Mouse (Mus musculus) gastrocnemius, adult 8-10 months (tissue): ENCODE results near the gene Cryaa. TPM values are rescaled to one million over a fixed set of nuclear protein-coding genes. Genes with fewer than 3 reads are reported as not detected.
A peak's percentile ranks its signal among the peaks of the same experiment; 100 is the strongest.

Experiments
- DNase-seq, 2 experiments: peaks; one replicate each; pipeline ENCODE4 v3.0.0; 2022; ENCODE audit warnings: low spot score in 2 of 2
- total RNA-seq, 4 experiments: library from RNA; stranded (reverse); gene quantifications; 2 replicates each; pipeline ENCODE4 v1.2.4; 2022

Cryaa gene
- total RNA-seq: not detected

DNA sequence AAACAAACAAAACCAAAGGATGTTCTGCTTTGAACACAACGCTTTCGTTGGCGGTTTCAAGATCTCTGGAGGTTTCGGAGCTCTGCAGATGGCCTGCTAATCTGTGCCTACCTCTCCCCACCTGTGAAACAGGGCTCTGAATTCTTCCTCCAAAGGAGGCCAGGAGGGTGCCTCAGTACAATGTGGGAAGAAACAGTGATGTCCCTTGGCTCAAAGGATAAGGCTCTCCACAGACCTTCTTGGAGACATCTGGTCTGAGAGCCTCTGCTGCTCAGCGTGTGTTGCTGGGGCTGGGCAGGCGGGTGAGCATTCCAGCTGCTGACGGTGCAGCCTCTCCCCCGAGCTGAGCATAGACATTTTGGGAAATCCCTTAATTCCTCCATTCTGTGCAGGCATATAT lies at the start of gene Cryaa:
Cryaa (plus strand) TSS at position 301 of the 400 bp plus-strand sequence.
- no peak for DNase-seq

- DNase-seq: no peak
Observed at GRCm38 (mm10) chr17:31627961-31628360, 49.6 kb upstream of the Cryaa start.

DNA sequence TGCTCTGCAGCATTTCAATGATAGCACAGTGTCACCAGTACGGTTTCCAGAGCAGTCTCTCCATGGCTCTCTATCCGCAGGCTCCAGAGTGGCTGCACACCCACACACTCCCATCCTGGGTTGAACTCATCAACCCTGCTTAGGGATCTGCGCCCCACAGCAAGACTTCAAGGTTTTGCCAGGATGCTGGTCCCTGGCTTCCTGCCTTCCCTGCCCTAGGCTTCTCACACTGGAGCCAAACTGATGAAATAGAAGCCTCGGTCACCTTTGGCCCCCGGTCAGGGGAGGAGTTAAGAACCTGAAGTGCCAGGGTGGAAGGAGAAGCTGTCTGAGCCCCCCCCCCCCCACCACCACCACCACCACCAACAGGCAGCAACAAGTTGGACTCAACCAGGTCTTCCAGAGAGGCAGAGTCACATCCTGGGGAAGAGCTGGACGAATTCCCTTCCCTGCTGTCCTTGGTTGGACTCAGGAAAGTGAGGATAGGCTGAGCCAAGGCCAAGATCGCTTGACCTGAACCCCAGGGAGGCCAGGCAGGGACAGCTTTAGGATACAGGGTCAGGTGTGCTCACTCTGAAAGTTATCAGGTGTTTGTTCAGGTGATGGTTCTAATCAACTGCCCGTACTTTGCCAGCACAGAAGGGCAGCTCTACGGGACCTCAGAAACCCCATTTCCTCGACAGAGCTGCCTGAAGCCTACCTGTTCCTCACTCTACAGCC lies 46.4 kb upstream of the Cryaa start:
- DNase-seq: no peak

DNA sequence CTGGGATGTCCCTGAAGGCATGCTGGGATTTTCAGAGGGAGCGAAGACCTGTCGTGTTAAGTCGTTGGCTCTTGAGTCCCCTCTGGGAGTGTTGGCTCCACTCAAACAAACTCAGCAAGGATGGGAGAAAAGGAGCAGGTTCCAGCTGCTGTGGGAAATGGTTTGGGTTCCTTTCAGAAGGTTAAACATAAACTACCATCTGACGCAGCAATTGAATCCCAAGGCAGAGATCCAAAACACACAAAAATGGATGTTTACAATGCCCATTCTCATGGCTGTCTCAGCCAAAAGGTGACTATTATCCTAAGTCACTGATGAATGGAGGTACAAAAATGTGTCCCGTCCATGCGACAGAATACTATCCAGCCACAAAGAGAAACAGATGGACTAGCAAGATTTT lies 44.6 kb upstream of the Cryaa start:
- DNase-seq: no peak

DNA sequence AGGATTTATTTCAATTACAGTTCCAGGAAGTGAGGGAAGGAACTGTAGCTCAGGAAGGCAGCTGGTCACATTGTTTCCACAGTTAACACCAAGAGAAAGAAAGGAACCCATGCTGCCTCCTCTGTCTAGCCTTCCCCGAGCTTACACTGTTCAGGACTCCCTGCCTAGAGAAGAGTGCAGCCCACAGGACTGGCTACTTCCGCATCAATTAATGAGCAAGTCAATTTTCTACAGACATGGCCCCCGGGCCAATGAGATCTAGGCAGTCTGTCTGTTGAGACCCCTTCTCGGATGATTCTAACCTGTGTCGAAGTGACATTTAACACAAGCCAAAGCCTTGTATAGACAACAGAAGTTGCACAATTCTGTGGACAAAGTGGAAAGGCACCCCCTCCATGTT lies 42.7 kb upstream of the Cryaa start:
- DNase-seq: no peak

GRCm38 (mm10) chr17:31635781-31636180 lies 41.8 kb upstream of the Cryaa start:
- DNase-seq: no peak

DNA sequence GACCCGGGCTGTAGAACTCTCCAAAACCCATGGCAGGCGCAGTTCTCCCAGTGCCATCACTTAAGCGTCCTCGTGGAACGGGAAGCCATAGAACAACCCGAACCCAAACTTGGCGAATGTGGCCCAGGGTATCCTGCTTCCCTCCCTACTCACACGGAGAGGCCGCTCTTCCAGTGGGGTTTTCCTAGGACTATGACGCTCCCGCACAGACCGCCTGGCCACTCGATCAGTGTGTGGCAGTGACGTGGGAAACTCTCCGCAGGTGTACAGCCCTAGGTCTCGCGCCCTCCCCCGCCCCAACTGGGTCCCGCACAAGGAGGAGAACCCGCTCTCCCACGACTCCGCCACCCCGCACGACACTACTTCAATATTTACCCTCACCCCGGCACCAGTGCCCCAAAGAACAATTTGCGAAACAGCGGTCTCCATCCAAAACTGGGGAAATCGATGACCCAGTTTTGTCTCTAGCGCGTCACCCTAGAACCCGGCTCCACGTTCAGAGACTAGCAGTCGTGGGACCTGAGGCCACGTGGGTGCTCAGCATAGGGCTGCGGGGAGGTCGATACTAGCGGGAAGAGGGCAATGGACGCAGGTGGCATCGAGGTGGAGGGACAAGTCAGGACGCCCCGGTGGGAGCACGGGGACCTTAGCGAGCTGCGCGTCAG lies 41.2 kb upstream of the Cryaa start:
- DNase-seq: no peak

DNA sequence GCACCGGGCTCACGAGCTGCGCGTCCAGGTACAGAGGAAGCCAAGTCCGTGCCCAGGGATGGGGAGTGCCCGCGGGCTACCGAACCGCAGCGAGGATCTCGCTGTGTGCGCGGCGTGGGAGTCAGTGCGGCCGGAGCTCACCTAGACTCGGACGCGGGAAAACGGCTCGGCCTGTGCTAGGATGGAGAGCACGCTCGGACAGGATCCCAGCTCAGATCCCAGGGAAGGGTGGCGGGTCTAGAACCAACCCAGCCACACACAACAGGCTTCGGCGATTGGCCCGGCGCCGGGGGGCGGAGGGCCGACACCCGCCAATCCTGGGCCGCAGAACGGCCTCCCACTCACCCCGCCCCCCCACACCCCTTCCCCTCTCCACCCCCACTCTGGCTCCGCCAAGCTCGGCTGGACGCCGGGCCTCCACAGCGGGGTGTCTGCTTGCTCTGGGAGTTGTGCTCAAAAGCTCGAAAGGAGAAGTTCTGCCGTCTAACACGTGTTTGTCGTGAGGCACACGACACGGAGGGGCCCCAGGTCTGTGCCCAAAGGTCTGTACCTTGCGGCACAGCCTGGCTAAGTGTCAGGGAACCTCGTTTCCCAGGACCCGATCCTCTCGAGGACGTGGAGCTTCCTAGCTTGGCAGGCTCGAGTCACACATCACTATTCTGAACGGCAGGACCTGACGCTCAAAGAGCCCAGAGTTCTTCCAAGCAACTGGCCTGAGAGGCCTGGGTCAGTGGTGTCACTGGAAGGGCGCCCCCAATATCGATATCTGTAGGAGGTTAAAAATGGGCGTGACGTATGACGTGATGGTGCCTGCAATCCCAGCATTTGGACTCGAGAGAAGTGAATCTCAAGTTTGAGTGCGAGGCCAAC lies 40.4 kb upstream of the Cryaa start, which contains the start of gene Cbs:
Cbs (minus strand) TSS at position 297 of the 870 bp plus-strand sequence.
- DNase-seq: peak; percentile 50 to 67

- DNase-seq: no peak
Observed at GRCm38 (mm10) chr17:31637866-31638570, 39.6 kb upstream of the Cryaa start.

- DNase-seq: no peak
Observed at GRCm38 (mm10) chr17:31639651-31640050, 38.0 kb upstream of the Cryaa start.

DNA sequence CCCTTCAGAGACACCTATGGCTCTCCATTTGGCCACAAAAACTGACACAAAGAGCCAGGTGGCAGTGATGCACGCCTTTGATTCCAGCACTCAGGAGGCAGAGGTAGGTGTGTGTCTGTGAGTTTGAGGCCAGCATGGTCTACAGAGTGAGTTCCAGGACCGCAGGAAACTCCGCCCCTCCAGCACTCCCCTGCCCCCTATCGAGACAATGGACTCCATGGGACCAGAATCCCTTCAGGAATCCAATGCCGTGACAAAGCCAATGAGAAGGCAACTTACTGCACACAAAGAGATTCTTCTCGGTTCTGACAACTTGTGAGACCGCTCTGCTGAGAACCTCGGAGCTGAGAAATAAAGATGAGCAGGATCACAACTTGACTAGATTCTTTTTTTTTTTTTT lies 35.3 kb upstream of the Cryaa start:
- no peak for DNase-seq

DNA sequence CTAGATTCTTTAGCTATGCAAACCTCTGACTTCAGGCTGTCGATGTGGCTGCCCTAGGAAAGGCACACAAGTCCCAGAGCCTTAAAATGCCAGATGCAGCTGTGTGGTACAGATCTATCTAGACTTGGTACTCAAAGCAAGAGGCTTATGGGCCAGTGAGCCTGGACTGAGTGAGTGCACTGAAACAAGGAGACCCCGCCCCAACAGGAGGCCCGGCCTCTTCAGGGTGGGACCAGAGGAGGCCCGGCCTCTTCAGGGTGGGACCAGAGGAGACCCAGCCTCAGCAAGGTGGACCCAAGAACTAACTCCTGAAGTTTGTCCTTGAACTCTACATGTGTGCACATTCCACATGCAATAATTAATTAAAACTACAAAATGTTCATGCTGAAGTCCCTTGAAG lies 34.7 kb upstream of the Cryaa start:
- no peak for DNase-seq

DNA sequence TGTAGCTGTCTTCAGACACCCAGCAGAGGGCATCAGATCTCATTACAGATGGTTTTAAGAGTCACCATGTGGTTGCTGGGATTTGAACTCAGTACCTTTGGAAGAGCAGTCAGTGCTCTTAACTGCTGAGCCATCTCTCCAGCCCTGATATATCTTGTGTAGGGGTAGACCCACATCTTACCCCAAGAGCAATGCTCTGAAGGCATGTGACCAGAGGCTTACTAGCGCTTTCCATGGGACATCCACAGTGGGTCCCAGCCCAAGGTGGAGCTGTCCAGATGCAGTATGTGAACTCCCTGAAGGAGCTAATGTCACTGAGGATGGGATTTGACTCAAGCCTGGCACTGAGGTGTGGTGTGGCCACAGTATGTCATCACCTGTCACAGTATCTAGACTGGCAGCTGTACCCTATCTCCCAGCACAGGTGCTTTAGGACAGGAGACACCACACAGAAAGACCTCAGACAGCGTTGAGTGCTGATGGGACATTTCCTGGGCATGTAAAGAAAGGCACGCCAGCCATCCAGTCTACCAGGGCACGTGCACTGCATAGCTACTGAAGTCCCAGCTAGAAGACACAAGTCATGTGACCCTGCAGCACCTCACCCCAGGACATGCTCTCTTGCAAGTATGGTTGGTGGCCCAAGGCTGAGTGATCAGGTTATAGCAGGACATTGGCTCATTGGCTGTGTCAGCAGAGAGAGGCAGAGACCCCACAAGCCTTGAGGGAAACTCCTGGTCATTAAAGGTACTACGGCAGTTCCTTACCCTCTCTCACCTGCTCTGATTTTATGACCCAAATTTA lies 31.2 kb upstream of the Cryaa start:
- no peak for DNase-seq

DNA sequence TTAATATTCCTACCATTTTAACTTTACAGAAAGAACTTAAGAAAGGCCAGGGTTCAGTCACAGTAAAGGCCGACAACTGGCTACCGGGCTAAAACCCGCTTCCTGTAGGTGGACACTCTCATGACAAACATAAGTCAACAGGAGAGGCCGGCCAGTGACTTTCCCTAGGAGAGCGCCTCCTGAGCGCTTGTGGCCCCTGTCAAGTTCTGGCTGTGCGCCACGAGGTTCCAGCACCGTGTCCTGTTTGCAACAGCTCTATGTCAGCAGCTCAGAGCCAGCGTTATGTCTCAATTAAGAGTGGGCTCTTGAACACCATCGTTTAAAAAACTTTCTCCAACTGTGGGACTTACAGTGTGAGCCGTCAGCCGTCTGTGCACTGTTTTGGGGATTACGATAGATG lies 25.5 kb upstream of the Cryaa start:
- DNase-seq: no peak

DNA sequence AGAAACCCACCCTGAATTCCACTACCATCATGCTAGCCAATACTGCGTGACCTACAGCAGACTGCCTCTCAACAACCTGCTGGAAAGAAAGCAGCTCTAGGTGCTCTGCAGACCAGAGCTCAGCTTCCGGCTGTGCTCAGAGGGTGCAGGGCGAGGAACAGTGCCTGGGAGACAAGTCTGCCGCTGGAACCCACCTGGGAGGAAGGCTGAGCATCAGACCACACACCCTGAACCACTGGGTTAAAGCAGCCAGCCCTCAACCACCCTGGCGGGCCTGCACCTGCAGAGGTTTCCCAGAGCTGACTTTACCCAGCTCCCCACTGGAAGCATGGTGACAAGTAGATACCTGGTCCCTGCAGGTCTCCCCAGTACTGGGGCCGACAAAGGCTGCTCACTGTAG lies 24.3 kb upstream of the Cryaa start:
- DNase-seq: no peak

- no peak for DNase-seq
Observed at GRCm38 (mm10) chr17:31655366-31655765, 22.2 kb upstream of the Cryaa start.

DNA sequence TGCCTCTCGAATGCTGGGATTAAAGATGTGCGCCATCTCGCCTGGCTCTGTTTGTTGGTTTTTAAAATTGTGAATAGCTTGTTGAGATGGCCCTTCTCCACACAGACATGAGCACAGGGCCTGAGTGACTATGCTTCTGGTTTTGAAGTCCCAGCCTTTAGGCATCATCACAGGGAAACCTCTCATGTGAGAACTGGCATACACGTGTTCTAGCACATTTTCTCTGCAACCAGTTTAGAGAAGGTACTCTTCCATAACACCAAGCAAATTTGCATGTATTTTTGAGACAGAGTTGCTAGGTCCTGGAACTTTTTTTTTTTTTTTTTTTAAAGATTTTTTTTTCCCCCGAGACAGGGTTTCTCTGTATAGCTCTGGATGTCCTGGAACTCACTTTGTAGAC lies 20.9 kb upstream of the Cryaa start:
- DNase-seq: no peak

GRCm38 (mm10) chr17:31657141-31657983 lies 20.2 kb upstream of the Cryaa start:
- no peak for DNase-seq

DNA sequence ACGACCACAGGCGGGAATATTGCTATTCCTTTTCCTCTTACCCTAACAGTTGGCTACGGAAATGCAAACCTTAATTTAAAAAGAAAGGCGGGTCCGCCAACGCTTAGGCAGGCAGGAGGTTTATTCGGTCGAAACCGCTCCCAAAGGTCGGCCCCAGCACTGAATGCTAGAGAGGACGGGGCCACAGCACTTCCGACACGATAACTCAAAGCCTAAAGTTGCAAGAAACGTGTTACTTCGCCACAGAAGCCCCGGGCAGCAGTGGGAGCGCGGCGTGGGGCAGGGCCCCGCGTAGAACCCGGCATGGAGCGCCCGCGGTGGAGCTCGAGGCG lies 19.5 kb upstream of the Cryaa start:
- DNase-seq: no peak
